Mouse (Mus musculus) spleen, adult 18-20 months (tissue): ENCODE measurements around the gene Rasd2.

Experiments
- DNase-seq, 2 experiments: peaks; one replicate each; pipeline ENCODE4 v3.0.0; 2022; ENCODE audit warnings: mixed read lengths in 2 of 2

Rasd2 gene

GRCm38 (mm10) chr8:75213686-75214085 lies at the start of gene Rasd2:
Rasd2 (plus strand) TSS chr8:75213944.
- DNase-seq = no peak

GRCm38 (mm10) chr8:75169363-75169762 lies 44.4 kb upstream of the Rasd2 start:
- no peak for DNase-seq

- DNase-seq = no peak
These were observed 41.6 kb upstream of the Rasd2 start for GRCm38 (mm10) chr8:75172009-75172685.

GRCm38 (mm10) chr8:75193022-75193421 lies 20.7 kb upstream of the Rasd2 start:
- no peak for DNase-seq

- no peak for DNase-seq
These were observed 19.2 kb upstream of the Rasd2 start for GRCm38 (mm10) chr8:75194473-75195071.

- DNase-seq = no peak
These were observed 16.6 kb upstream of the Rasd2 start for GRCm38 (mm10) chr8:75197170-75197569.

- no peak for DNase-seq
These were observed 15.9 kb upstream of the Rasd2 start for GRCm38 (mm10) chr8:75197862-75198261.

GRCm38 (mm10) chr8:75198300-75198699 lies 15.4 kb upstream of the Rasd2 start:
- DNase-seq = no peak

GRCm38 (mm10) chr8:75198988-75199765 lies 14.6 kb upstream of the Rasd2 start:
- no peak for DNase-seq

- DNase-seq = no peak
These were observed 13.8 kb upstream of the Rasd2 start for GRCm38 (mm10) chr8:75199914-75200313.

GRCm38 (mm10) chr8:75202041-75202656 lies 11.6 kb upstream of the Rasd2 start:
- DNase-seq = no peak

GRCm38 (mm10) chr8:75202913-75203312 lies 10.8 kb upstream of the Rasd2 start:
- no peak for DNase-seq

GRCm38 (mm10) chr8:75203420-75203819 lies 10.3 kb upstream of the Rasd2 start:
- no peak for DNase-seq

- DNase-seq = no peak
These were observed 9.4 kb upstream of the Rasd2 start for GRCm38 (mm10) chr8:75204190-75204868.

GRCm38 (mm10) chr8:75211461-75211860 lies 2.3 kb upstream of the Rasd2 start:
- no peak for DNase-seq

GRCm38 (mm10) chr8:75212631-75213306 lies 975 bp upstream of the Rasd2 start:
- DNase-seq = peak; percentile 35 to 59

GRCm38 (mm10) chr8:75213307-75213651 lies 465 bp upstream of the Rasd2 start:
- no peak for DNase-seq

- no peak for DNase-seq
These were observed 1.3 kb downstream of the Rasd2 start for GRCm38 (mm10) chr8:75215046-75215445.

- no peak for DNase-seq
These were observed 2.2 kb downstream of the Rasd2 start for GRCm38 (mm10) chr8:75215931-75216330.

- no peak for DNase-seq
These were observed 3.1 kb downstream of the Rasd2 start for GRCm38 (mm10) chr8:75216886-75217285.

GRCm38 (mm10) chr8:75217969-75218368 lies 4.2 kb downstream of the Rasd2 start:
- peak in 1 of 2 experiments; percentile 34 for DNase-seq
